Mouse (Mus musculus) thymus, postnatal 10 days (tissue): ENCODE measurements around the gene Acta1.
A peak's percentile ranks its signal among the peaks of the same experiment; 100 is the strongest.

ENCODE experiments used
- DNase-seq, 2 experiments: peaks; one replicate each; pipeline ENCODE4 v3.0.0; 2021; ENCODE audit warnings: low spot score in 2 of 2

Gene Acta1

GRCm38 (mm10) chr8:123894502-123895097 lies at the start of gene Acta1:
Acta1 (minus strand) TSS chr8:123894751.
- DNase-seq, result no peak

DNA sequence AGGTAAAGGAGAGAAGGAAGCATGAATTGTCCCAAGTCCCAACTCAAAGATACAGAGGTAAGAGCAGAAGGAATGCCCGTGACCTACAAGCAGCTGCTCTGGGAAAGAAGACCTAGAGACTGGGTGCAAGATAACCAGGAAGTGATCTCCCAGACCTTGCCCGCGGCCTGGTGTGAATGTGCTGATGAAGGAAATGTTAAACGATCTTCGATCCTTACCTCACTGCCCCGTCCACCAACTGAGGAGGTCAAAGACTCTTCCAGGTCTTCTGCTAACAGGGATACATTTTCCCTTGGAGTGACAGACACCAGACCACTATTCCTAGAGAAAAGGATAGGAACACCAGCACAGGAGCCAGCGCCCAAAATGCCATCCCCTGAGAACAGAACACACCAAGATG lies 34.5 kb upstream of the Acta1 start:
- no peak for DNase-seq

GRCm38 (mm10) chr8:123925671-123926070 lies 31.1 kb upstream of the Acta1 start:
- DNase-seq, result no peak

DNA sequence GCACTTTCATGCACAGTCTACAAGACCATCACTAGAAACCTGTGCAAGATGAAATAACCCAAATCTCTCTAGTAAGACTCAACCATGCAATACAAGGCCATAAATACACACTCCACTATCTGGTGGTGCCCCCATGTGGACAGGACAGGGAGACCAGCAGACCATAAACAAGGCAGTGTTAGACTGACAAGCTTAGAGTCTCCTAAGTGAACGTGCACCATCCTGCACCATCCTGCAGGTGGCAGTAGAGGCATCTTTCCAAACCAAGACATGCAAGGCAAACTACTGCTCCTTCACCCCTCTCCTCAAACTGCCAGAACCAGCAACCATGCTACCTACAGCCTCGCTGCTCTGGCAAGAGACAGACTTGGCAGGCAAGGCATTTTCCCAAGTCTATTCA lies 30.2 kb upstream of the Acta1 start:
- DNase-seq, result peak; percentile 55 to 79

DNA sequence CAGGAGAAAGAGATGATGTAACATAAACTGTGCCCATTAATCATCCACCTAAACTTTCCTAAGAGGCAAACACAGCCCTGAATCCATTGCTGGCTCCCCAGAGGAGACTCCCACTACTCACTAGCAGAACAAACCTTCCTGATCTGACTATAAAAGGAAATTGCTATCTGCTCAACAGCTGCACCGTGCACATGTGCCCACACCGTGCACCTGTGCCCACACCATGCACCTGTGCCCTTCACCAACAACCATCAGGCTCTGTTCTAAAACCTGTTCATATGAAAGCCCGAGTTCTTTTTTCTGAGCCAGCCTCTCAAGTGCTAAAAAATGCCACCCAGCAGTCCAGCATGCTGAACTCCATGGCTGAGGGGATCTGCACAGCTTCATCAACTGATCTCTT lies 20.1 kb upstream of the Acta1 start:
- no peak for DNase-seq

DNA sequence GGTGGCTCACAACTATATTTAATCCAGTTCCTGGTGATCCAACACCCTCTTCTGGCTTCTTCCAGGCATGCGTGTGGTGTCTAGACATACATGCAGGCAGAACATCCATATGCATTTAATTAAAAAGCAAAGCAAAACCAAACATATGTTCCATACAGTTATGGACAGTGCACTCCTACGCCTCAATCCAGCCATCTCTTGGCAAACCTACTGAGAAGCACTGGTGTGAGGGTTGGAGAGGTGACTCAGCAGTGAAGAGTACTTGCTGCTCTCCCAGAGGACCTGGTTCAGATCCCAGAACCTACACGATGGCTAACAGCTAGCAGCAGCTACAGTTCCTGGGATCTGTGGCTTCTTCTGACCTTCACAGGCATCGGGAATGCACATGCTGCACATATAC lies 17.7 kb upstream of the Acta1 start:
- DNase-seq, result no peak

DNA sequence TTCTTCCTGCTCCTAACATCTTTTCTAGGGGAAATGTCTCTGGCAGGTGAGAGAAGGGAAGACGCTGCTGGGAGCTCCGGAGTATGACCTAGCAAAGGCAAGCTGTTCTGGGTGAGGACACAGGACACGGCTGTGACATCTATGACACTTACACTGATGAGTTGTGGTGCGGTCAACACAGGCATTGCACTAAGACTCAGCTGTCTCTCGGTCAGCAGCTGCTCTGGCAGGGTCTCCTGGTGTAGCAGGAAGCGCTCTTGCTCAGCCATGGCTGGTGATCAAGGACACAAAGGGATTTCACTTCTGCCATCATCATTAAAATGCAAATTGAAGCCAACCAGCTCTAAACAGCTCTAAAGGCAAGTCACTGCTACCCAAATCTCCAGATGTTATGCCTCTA lies 13.1 kb upstream of the Acta1 start:
- DNase-seq, result no peak

DNA sequence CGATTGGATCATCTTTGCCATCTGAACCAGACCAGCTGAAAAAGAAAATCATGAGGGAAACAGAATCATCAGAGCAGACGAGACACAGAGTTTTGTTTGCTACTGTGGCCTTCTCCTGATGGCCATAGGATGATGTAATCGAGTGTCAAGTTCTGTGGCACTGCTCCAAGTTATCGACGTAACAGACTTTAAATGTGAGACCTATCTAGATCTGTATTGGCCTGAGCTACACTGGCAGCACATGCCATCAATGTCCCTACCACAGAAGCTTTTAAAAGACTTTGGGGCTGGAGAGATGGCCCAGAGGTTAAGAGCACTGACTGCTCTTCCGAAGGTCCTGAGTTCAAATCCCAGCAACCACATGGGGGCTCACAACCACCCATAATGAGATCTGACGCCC lies 8.1 kb upstream of the Acta1 start:
- DNase-seq, result no peak

DNA sequence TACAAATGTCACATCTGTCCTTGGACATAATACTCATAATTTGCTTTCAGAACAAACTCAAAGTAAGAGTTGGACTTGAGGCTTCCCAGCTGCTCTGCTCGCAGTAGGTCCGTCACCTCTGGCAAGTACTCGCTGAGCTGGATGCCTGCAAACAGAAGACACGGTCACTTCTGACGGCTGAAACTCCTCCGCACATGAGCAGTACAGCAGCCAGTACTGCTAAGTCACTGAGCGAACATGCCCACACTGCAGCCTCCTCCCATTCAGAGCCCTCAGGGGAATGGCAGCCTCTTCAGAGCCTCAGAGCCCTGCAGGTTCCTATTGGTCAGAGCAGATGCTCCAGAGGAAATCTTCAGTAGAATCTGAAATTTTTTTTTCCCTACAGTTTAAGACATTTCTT lies 4.8 kb upstream of the Acta1 start:
- DNase-seq, result no peak

DNA sequence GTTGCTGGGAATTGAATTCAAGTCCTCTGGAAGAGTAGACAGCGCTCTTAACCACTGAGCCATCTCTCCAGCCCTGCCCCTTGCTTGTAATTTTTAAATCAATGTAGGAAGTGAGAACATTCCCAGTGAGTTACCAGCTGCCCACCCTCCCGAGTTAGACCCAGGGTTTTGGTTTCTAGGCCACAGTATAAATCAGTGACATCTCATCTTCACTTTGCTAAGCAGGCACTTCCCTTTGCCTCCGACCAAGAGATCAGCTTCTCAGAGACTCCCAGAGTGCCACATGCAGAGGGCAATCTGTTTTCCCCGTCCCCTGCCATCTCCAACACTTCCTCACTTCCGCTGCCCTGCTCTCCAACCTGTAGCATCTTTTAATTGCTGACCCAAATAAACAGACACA lies 4.0 kb upstream of the Acta1 start:
- DNase-seq, result no peak

- DNase-seq, result no peak
These were observed 2.2 kb upstream of the Acta1 start for GRCm38 (mm10) chr8:123896774-123897173.

GRCm38 (mm10) chr8:123896366-123896761 lies 1.8 kb upstream of the Acta1 start:
- no peak for DNase-seq

- DNase-seq, result no peak
These were observed 1.3 kb upstream of the Acta1 start for GRCm38 (mm10) chr8:123895680-123896365.

GRCm38 (mm10) chr8:123895230-123895629 lies 679 bp upstream of the Acta1 start:
- DNase-seq, result no peak

DNA sequence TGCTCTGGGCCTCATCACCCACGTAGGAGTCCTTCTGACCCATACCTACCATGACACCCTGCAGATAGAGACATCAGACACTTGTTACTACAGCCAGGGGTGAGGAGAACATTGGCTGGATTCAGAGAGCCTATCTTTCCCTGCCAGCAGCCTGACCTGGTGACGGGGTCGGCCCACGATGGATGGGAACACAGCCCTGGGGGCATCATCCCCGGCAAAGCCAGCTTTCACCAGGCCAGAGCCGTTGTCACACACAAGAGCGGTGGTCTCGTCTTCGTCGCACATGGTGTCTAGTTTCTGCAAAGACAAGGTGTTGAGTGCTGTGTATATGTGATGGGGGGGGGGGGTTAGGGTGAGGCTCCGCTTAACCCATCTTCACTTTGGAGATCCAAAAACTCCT lies 1.1 kb downstream of the Acta1 start:
- no peak for DNase-seq

DNA sequence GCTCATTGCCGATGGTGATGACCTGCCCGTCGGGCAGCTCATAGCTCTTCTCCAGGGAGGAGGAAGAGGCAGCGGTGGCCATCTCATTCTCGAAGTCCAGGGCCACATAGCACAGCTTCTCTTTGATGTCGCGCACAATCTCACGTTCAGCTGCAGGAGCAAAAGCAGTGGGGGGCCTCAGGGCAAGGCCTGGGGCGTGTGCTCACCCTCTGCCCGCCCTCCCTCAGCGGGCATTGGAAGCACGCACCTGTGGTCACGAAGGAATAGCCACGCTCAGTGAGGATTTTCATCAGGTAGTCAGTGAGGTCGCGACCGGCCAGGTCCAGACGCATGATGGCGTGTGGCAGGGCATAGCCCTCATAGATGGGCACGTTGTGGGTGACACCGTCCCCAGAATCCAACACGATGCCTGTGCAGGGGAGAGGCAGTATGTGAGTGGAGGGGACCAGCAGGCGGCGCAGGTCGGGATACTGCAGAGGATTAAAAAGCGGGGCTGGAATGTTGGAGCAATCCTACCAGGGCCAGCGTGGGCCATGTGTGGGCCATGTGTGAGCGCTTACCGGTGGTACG lies 1.9 kb downstream of the Acta1 start:
- no peak for DNase-seq

DNA sequence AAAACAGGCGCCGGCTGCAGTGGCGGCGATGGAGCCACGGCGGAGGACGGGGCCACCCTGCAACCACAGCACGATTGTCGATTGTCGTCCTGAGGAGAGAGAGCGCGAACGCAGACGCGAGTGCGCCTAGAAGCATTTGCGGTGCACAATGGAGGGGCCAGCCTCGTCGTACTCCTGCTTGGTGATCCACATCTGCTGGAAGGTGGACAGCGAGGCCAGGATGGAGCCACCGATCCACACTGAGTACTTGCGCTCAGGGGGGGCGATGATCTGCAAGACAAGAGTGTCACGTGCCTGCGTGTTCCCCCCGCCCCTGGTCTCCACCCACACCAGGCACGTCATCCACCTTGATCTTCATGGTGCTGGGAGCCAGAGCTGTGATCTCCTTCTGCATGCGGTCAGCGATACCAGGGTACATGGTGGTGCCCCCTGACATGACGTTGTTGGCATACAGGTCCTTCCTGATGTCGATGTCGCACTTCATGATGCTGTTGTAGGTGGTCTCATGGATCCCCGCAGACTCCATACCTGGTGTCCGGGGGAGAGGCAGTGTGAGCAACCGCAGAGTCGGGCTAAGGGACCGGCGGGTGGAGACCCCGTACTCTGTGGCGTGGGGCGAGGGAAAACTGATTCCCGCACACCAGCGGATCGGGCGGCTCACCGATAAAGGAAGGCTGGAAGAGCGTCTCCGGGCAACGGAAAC lies 2.5 kb downstream of the Acta1 start:
- no peak for DNase-seq

DNA sequence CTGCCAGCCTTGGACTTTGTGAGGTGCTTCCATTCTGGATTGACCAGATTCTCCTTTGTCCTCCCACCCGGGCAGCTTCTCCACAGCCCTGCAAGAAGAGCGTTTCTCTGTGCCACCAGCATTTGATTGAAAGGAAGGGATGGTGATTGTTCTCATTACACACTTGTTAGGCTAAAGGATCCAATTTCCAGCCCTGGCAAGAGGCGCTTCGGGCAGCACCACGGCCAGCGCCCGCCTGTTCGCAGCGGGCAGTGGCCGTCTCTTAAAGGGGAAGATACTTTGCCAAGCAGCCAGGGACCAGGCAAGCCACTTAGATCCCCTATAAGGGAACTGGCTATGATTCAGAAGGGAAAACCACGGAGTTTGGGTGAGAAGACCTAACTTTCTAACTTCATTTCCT lies 3.3 kb downstream of the Acta1 start:
- DNase-seq, result no peak

GRCm38 (mm10) chr8:123889797-123890196 lies 4.8 kb downstream of the Acta1 start:
- DNase-seq, result no peak

DNA sequence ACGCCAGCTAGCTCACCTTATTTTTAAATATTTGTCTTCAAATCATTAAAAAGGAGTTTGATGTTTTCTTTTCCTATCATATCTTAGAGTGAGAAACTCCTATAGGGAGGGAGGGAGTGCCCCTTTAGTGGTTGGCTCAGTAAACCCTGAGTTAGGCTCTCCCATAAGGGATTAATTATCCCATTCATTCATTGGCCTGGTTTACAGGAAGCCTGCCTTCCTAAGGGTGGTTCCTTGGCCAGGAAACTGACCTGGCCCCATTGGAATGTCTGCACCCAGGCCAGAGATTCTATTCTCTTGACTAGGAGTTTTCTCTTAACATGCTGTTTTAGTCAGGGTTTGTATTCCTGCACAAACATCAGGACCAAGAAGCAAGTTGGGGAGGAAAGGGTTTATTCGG lies 6.6 kb downstream of the Acta1 start:
- DNase-seq, result no peak

- DNase-seq, result no peak
These were observed 7.4 kb downstream of the Acta1 start for GRCm38 (mm10) chr8:123887163-123887562.

GRCm38 (mm10) chr8:123884721-123885565 lies 9.6 kb downstream of the Acta1 start:
- DNase-seq, result no peak
